Comparison of ENCODE assay signal across 18 mouse cellular contexts in genomic region chr6:135190122-135190521, GRCm38 (mm10). TPM values are rescaled to one million over a fixed set of nuclear protein-coding genes. Genes with fewer than 3 reads are reported as not detected.
DNase-seq lines count a peak whose midpoint lies in the region; ATAC-seq lines count a peak whose summit lies in the region.
"Had no signal": no experiment of that assay in that cellular context is flagged by ENCODE, and none has a peak within 500 bp of the region (broad histone marks: within the 10 kb centered on the region; RNA-seq: fewer than 3 reads in every experiment).

No protein-coding gene starts in this region.

- peaks cover 4% of the 10 kb centered on the region for H3K4me1 ChIP-seq in heart, embryonic 11.5 days (ENCODE audit: control insufficient read depth, insufficient read depth, low read length)
- H3K4me1 ChIP-seq in liver, embryonic 11.5 days (replicated peaks; ENCODE audit: control insufficient read depth, insufficient read depth, low read length) = peaks cover 3% of the 10 kb centered on the region
- H3K4me1 ChIP-seq in embryonic facial prominence, embryonic 10.5 days = peaks cover 31% of the 10 kb centered on the region

- 0 out of 2 replicates have a peak overlapping the region, but pooled peaks have one; percentile 16 for H3K9ac ChIP-seq in heart, embryonic 11.5 days (ENCODE audit: low read depth, low read length)
- H3K9ac ChIP-seq in liver, embryonic 11.5 days (ENCODE audit: low read depth, low read length) = no peak overlapping the region
- H3K9ac ChIP-seq: forebrain, embryonic 12.5 days had no signal

- no peaks in the 10 kb centered on the region for H3K27me3 ChIP-seq in heart, embryonic 11.5 days (ENCODE audit: control insufficient read depth, insufficient read depth, low read length)
- H3K27me3 ChIP-seq in liver, embryonic 11.5 days (replicated peaks; ENCODE audit: control insufficient read depth, insufficient read depth, low read length) = no peaks in the 10 kb centered on the region
- peaks cover 4% of the 10 kb centered on the region; the same call in 1 of the 2 replicates for H3K27me3 ChIP-seq in embryonic facial prominence, embryonic 10.5 days (replicated peaks; ENCODE audit: low read depth, poor library complexity, severe bottlenecking)
- H3K27me3 ChIP-seq: CH12.LX had no signal

- no peaks in the 10 kb centered on the region for H3K36me3 ChIP-seq in heart, embryonic 11.5 days (ENCODE audit: control insufficient read depth, insufficient read depth, low read length)
- no peaks in the 10 kb centered on the region; the same call in 1 of the 2 replicates for H3K36me3 ChIP-seq in liver, embryonic 11.5 days (ENCODE audit: control insufficient read depth, insufficient read depth, low read length)
- no peaks in the 10 kb centered on the region for H3K36me3 ChIP-seq in embryonic facial prominence, embryonic 10.5 days (replicated peaks)
- H3K36me3 ChIP-seq: forebrain, embryonic 12.5 days had no signal

- ATAC-seq in heart, embryonic 11.5 days (replicated peaks; ENCODE audit: insufficient number of reproducible peaks, low FRiP score, low TSS enrichment) = no peak
- ATAC-seq in liver, embryonic 11.5 days (replicated peaks; ENCODE audit: low FRiP score) = no peak
- ATAC-seq: forebrain, embryonic 16.5 days; intestine, embryonic 16.5 days had no signal

- 77% methylated on average over 6 of the region's 6 CpGs for WGBS in heart, embryonic 11.5 days (ENCODE audit: insufficient replicate concordance)
- 75% methylated on average over 6 of the region's 6 CpGs for WGBS in liver, embryonic 11.5 days
- WGBS in embryonic facial prominence, embryonic 10.5 days = 62% methylated on average over 6 of the region's 6 CpGs

- H3K4me3 ChIP-seq in heart, embryonic 11.5 days (ENCODE audit: low read depth, low read length) = no peak overlapping the region
- H3K4me3 ChIP-seq in liver, embryonic 11.5 days (ENCODE audit: low read depth, low read length) = no peak overlapping the region
- H3K4me3 ChIP-seq in embryonic facial prominence, embryonic 10.5 days = no peak overlapping the region
- H3K4me3 ChIP-seq: forebrain, embryonic 12.5 days; heart, adult 2 months had no signal

- no peak for DNase-seq in heart, postnatal 25 days (ENCODE audit: low spot score)
- DNase-seq in liver, embryonic 11.5 days (ENCODE audit: low spot score) = no peak
- DNase-seq in liver = no peak
- no peak for DNase-seq in embryonic facial prominence, embryonic 10.5 days (ENCODE audit: low spot score)
- no peak for DNase-seq in frontal cortex, postnatal 14 days (ENCODE audit: low spot score in 2 of 2)
- DNase-seq: adrenal gland, adult 2 months; adrenal gland, postnatal 25 days; cerebellum, adult 18-20 months; cerebellum, adult 9-11 months; cerebellum, postnatal 36 days; gastrocnemius, postnatal 14 days; heart, adult 2 months; heart, postnatal 10 days had no signal

- intact Hi-C loops in heart, postnatal 25 days (cut with DNase I) = no loop called here

- H3K27ac ChIP-seq in heart, embryonic 11.5 days (ENCODE audit: low read depth, low read length) = no peak overlapping the region
- 0 out of 2 replicates have a peak overlapping the region, but pooled peaks have one; percentile 1 for H3K27ac ChIP-seq in liver, embryonic 11.5 days (ENCODE audit: low read depth, low read length)
- H3K27ac ChIP-seq in embryonic facial prominence, embryonic 10.5 days (replicated peaks) = peak overlapping the region; percentile 40; the same call in 1 of the 2 replicates
- H3K27ac ChIP-seq: forebrain, embryonic 12.5 days; heart, adult 2 months had no signal

- H3K4me2 ChIP-seq in heart, embryonic 11.5 days = no peak overlapping the region
- no peak overlapping the region for H3K4me2 ChIP-seq in liver, embryonic 11.5 days
- H3K4me2 ChIP-seq: forebrain, embryonic 12.5 days had no signal

- no peaks in the 10 kb centered on the region for H3K9me3 ChIP-seq in heart, embryonic 11.5 days (replicated peaks; ENCODE audit: control insufficient read depth, low read length)
- no peaks in the 10 kb centered on the region for H3K9me3 ChIP-seq in liver, embryonic 11.5 days (ENCODE audit: control insufficient read depth, low read length)
- no peaks in the 10 kb centered on the region for H3K9me3 ChIP-seq in embryonic facial prominence, embryonic 10.5 days
- H3K9me3 ChIP-seq: forebrain, embryonic 12.5 days had no signal

RNA-seq across cellular contexts. Expression of gene Fam234b, which starts 7.7 kb away (rescaled TPM):
- polyA plus RNA-seq in heart, embryonic 11.5 days (2014; fragmentation: Nextera tagmentation; extraction: Ambion mirVana) = 11.2 and 11.3 TPM in 2 replicates
- 1 to 10 TPM; 6.5 to 6.7 TPM for total RNA-seq in heart, postnatal 25 days (2021)
- 34.2 and 37.9 TPM in 2 replicates for polyA plus RNA-seq in liver, embryonic 11.5 days (2014; fragmentation: Nextera tagmentation; extraction: Ambion mirVana)
- polyA plus RNA-seq in embryonic facial prominence, embryonic 10.5 days (2016; fragmentation: Nextera tagmentation; extraction: Ambion mirVana) = 18.4 and 20.1 TPM in 2 replicates

RNA-seq across cellular contexts. Expression of gene Hebp1, which starts 7.7 kb away (rescaled TPM):
- polyA plus RNA-seq in heart, embryonic 11.5 days (2014; fragmentation: Nextera tagmentation; extraction: Ambion mirVana) = 7.2 and 15.2 TPM in 2 replicates
- total RNA-seq in heart, postnatal 25 days (2021) = 10 to 100 TPM; 40.0 to 43.4 TPM
- polyA plus RNA-seq in liver, embryonic 11.5 days (2014; fragmentation: Nextera tagmentation; extraction: Ambion mirVana) = 56.8 and 59.1 TPM in 2 replicates
- polyA plus RNA-seq in embryonic facial prominence, embryonic 10.5 days (2016; fragmentation: Nextera tagmentation; extraction: Ambion mirVana) = 4.1 and 5.2 TPM in 2 replicates
- total RNA-seq: CH12.LX had no signal
